Mouse (Mus musculus) forebrain, embryonic 11.5 days (tissue): ENCODE measurements around the gene Ldlr. TPM values are rescaled to one million over a fixed set of nuclear protein-coding genes. Genes with fewer than 3 reads are reported as not detected.

Experiments
- ATAC-seq: fragments of 200-750 bp; cut with Nextera tagmentation; replicated peaks from 2 replicates; pipeline ENCODE4 v1.8.0; 2017; ENCODE audit warnings: moderate TSS enrichment; ENCODE audit not compliant: low FRiP score
- DNase-seq: peaks from one replicate; pipeline ENCODE4 v3.0.0-alpha.2; 2017; ENCODE audit warnings: low spot score
- H3K27ac ChIP-seq: fragments of 300-500 bp; sonication (generic); 2 replicates; pipeline ENCODE4 v1.5.1; 2014; ENCODE audit warnings: low read depth, low read length
- H3K27me3 ChIP-seq: fragments of 300-500 bp; sonication (generic); 2 replicates; pipeline ENCODE4 v1.6.1; 2014; ENCODE audit warnings: mild to moderate bottlenecking, low read length, mixed read lengths; ENCODE audit not compliant: control insufficient read depth, insufficient read depth
- H3K36me3 ChIP-seq: fragments of 300-500 bp; sonication (generic); 2 replicates; pipeline ENCODE4 v1.6.1; 2014; ENCODE audit warnings: mild to moderate bottlenecking, low read length, moderate library complexity, mixed read lengths; ENCODE audit not compliant: control insufficient read depth, insufficient read depth
- H3K4me1 ChIP-seq: fragments of 300-500 bp; sonication (generic); replicated peaks from 2 replicates; pipeline ENCODE4 v1.6.1; 2014; ENCODE audit warnings: low read length, mixed read lengths; ENCODE audit not compliant: control insufficient read depth, insufficient read depth
- H3K4me2 ChIP-seq: fragments of 300-500 bp; sonication (generic); 2 replicates; pipeline ENCODE4 v1.6.1; 2014; ENCODE audit warnings: low read depth, mild to moderate bottlenecking, low read length, moderate library complexity, mixed read lengths; ENCODE audit not compliant: severe bottlenecking
- H3K4me3 ChIP-seq: fragments of 300-500 bp; sonication (generic); 2 replicates; pipeline ENCODE4 v1.5.1; 2014; ENCODE audit warnings: low read depth, low read length
- H3K9ac ChIP-seq: fragments of 300-500 bp; sonication (generic); 2 replicates; pipeline ENCODE4 v1.6.1; 2014; ENCODE audit warnings: low read length
- H3K9me3 ChIP-seq: fragments of 300-500 bp; sonication (generic); 2 replicates; pipeline ENCODE4 v1.6.1; 2016; ENCODE audit warnings: low read length, mixed read lengths; ENCODE audit not compliant: control insufficient read depth
- WGBS: fragments of 180-500 bp; shearing (Covaris S2); extraction: QIAGEN DNeasy Blood & Tissue Kit; methylation state at CpG from one replicate; pipeline ENCODE4 v1.1.7; 2014; 5-methylcytosine and 5-hydroxymethylcytosine counted together
- polyA plus RNA-seq: library from polyadenylated mRNA; unstranded; fragments of >200 nt; fragmentation: Nextera tagmentation; extraction: Ambion mirVana; gene quantifications from 2 replicates; pipeline ENCODE4 v1.2.1, GENCODE M21; 2014

Gene Ldlr
- polyA plus RNA-seq, 1 experiment from 2014 or later, result 23.7 TPM

- Histone ChIP-seq H3K27ac (no peak overlapping the region), H3K27me3 (no peaks in the 10 kb centered on the region), H3K9ac (no peak overlapping the region), H3K36me3 (peaks cover 26% of the 10 kb centered on the region), H3K4me3 (no peak overlapping the region), H3K9me3 (no peaks in the 10 kb centered on the region), H3K4me2 (no peak overlapping the region), H3K4me1 (no peaks in the 10 kb centered on the region)
- no peak for DNase-seq
- no peak for ATAC-seq
- 89% methylated on average over 3 of the region's 3 CpGs for whole genome bisulfite sequencing
Observed at GRCm38 (mm10) chr9:21747238-21747774, 24.0 kb downstream of the Ldlr start.

- H3K9me3 ChIP-seq, result no peaks in the 10 kb centered on the region
- DNase-seq (no peak), ATAC-seq (no peak)
- no peak overlapping the region for H3K9ac ChIP-seq
- 87% methylated on average over 7 of the region's 7 CpGs for WGBS
- no peaks in the 10 kb centered on the region for H3K4me1 ChIP-seq
- H3K27me3 ChIP-seq, result no peaks in the 10 kb centered on the region
- H3K4me3 ChIP-seq, result no peak overlapping the region
- H3K36me3 ChIP-seq, result peaks cover 23% of the 10 kb centered on the region
- no peak overlapping the region for H3K4me2 ChIP-seq
- H3K27ac ChIP-seq, result no peak overlapping the region
Observed at GRCm38 (mm10) chr9:21748033-21748432, 24.8 kb downstream of the Ldlr start.

DNA sequence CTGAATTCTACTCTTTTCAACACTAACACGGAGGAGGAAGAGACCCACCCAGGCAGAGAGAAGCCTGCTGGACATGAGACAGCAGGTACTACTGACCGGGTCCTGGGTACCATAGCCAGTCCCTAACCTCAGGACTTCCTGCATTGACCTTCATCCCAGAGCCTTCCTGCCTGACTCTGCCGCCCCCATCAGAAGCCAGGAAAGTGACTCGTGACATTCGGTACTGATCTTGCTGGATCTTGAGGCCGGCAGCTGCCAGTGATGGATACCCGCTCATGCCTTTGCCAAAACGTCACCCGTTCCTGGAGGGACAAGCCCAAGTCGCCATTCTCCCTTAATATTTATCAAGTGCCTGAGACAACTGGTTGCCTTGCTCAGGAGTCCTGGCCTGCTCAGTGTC lies 25.2 kb downstream of the Ldlr start:
- DNase-seq (no peak), ATAC-seq (no peak)
- H3K27me3 ChIP-seq, result no peaks in the 10 kb centered on the region
- H3K9me3 ChIP-seq, result no peaks in the 10 kb centered on the region
- WGBS, result 90% methylated on average over 10 of the region's 10 CpGs
- no peak overlapping the region for H3K4me2 ChIP-seq
- H3K9ac ChIP-seq, result no peak overlapping the region
- no peak overlapping the region for H3K4me3 ChIP-seq
- no peaks in the 10 kb centered on the region for H3K4me1 ChIP-seq
- H3K27ac ChIP-seq, result no peak overlapping the region
- H3K36me3 ChIP-seq, result peaks cover 22% of the 10 kb centered on the region

- Histone ChIP-seq H3K27ac (no peak overlapping the region), H3K4me3 (no peak overlapping the region), H3K4me2 (no peak overlapping the region), H3K4me1 (no peaks in the 10 kb centered on the region), H3K27me3 (no peaks in the 10 kb centered on the region), H3K9ac (no peak overlapping the region), H3K9me3 (no peaks in the 10 kb centered on the region), H3K36me3 (peaks cover 18% of the 10 kb centered on the region)
- no peak for DNase-seq
- 85% methylated on average over 6 of the region's 6 CpGs for WGBS
- ATAC-seq, result no peak
Observed at GRCm38 (mm10) chr9:21749382-21750118, 26.3 kb downstream of the Ldlr start.

GRCm38 (mm10) chr9:21750370-21750769 lies 27.1 kb downstream of the Ldlr start:
- DNase-seq (no peak), ATAC-seq (no peak)
- no peak overlapping the region for H3K4me3 ChIP-seq
- no peaks in the 10 kb centered on the region for H3K4me1 ChIP-seq
- no peaks in the 10 kb centered on the region for H3K27me3 ChIP-seq
- H3K36me3 ChIP-seq, result peaks cover 13% of the 10 kb centered on the region
- H3K4me2 ChIP-seq, result no peak overlapping the region
- no peak overlapping the region for H3K9ac ChIP-seq
- H3K27ac ChIP-seq, result no peak overlapping the region
- H3K9me3 ChIP-seq, result no peaks in the 10 kb centered on the region
- 76% methylated on average over 3 of the region's 3 CpGs for WGBS

GRCm38 (mm10) chr9:21751347-21751746 lies 28.1 kb downstream of the Ldlr start:
- DNase-seq (no peak), ATAC-seq (no peak)
- H3K9ac ChIP-seq, result no peak overlapping the region
- H3K36me3 ChIP-seq, result peaks cover 5% of the 10 kb centered on the region
- no peaks in the 10 kb centered on the region for H3K9me3 ChIP-seq
- WGBS, result 72% methylated on average over 6 of the region's 6 CpGs
- H3K4me1 ChIP-seq, result no peaks in the 10 kb centered on the region
- H3K27me3 ChIP-seq, result no peaks in the 10 kb centered on the region
- no peak overlapping the region for H3K4me3 ChIP-seq
- H3K4me2 ChIP-seq, result no peak overlapping the region
- no peak overlapping the region for H3K27ac ChIP-seq

- peaks cover 2% of the 10 kb centered on the region; the same call in 1 of the 2 replicates for H3K36me3 ChIP-seq
Observed at GRCm38 (mm10) chr9:21752252-21752792, 29.0 kb downstream of the Ldlr start.

DNA sequence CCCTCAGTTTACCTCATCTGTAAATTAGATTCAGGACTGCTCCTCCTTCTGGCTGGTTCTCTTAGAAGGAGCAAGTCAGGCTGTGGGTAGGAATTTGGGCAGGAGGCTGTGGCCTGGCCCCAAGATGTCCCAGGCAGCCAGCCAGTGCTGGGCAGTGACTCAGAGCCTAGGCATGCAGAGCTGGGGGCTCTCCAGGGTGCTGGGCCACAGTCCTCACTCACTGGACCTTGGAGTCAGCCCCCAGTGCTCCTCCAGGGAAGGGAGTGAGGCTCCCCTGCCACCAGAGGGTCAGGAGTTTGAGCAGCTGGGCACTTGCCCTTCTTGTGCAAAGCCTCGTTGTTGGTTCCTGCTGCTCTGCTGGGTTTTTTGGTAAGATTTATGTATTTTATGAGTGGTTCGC lies 30.7 kb downstream of the Ldlr start:
- Histone ChIP-seq H3K4me3 (no peak overlapping the region), H3K9me3 (no peaks in the 10 kb centered on the region), H3K27me3 (no peaks in the 10 kb centered on the region), H3K27ac (no peak overlapping the region), H3K4me2 (no peak overlapping the region), H3K4me1 (peaks cover 3% of the 10 kb centered on the region; the same call in 1 of the 2 replicates), H3K9ac (no peak overlapping the region), H3K36me3 (peaks cover 2% of the 10 kb centered on the region; the same call in 1 of the 2 replicates)
- WGBS, result 86% methylated on average over 2 of the region's 2 CpGs
- DNase-seq (no peak), ATAC-seq (no peak)

More at GRCm38 (mm10) chr9:21752252-21752792, 29.0 kb downstream of the Ldlr start:
- WGBS, result 63% methylated on average over 10 of the region's 10 CpGs
- no peak overlapping the region for H3K4me2 ChIP-seq
- no peak for ATAC-seq
- no peak for DNase-seq
- H3K4me3 ChIP-seq, result no peak overlapping the region
- H3K4me1 ChIP-seq, result no peaks in the 10 kb centered on the region
- no peaks in the 10 kb centered on the region for H3K9me3 ChIP-seq
- no peak overlapping the region for H3K27ac ChIP-seq
- no peak overlapping the region for H3K9ac ChIP-seq
- H3K27me3 ChIP-seq, result no peaks in the 10 kb centered on the region
